Mouse (Mus musculus) stomach, postnatal 0 days (tissue): Measurements from ENCODE around the gene Trpv1.

ENCODE experiments used
- CTCF ChIP-seq: IDR thresholded peaks from 2 replicates; pipeline ENCODE4 v1.5.1; 2016; ENCODE audit warnings: antibody characterized with exemption, low read depth, mild to moderate bottlenecking, moderate library complexity
- EP300 ChIP-seq: optimal IDR thresholded peaks from 2 replicates; pipeline ENCODE3; 2016; ENCODE audit warnings: antibody characterized with exemption

- TF ChIP-seq EP300 (no peak), CTCF (peak; percentile 27; the same call in 1 of the 2 replicates)
Measured at GRCm38 (mm10) chr11:73219671-73220070, 14.4 kb upstream of the Trpv1 start.
